Mouse (Mus musculus) heart, embryonic 11.5 days (tissue): ENCODE results near the gene Cish. TPM values are rescaled to one million over a fixed set of nuclear protein-coding genes. Genes with fewer than 3 reads are reported as not detected.

Source experiments
- ATAC-seq: fragments of 200-750 bp; cut with Nextera tagmentation; replicated peaks from 2 replicates; pipeline ENCODE4 v1.8.0; 2017; ENCODE audit warnings: moderate library complexity; ENCODE audit not compliant: insufficient number of reproducible peaks, low FRiP score, low TSS enrichment
- H3K27ac ChIP-seq: fragments of 300-500 bp; sonication (generic); 2 replicates; pipeline ENCODE4 v1.5.1; 2014; ENCODE audit warnings: mild to moderate bottlenecking, low read depth, low read length
- H3K27me3 ChIP-seq: fragments of 300-500 bp; sonication (generic); 2 replicates; pipeline ENCODE4 v1.6.1; 2014; ENCODE audit warnings: mild to moderate bottlenecking, low read length, mixed read lengths; ENCODE audit not compliant: control insufficient read depth, insufficient read depth
- H3K36me3 ChIP-seq: fragments of 300-500 bp; sonication (generic); 2 replicates; pipeline ENCODE4 v1.6.1; 2014; ENCODE audit warnings: mild to moderate bottlenecking, low read length, moderate library complexity, mixed read lengths; ENCODE audit not compliant: control insufficient read depth, insufficient read depth
- H3K4me1 ChIP-seq: fragments of 300-500 bp; sonication (generic); 2 replicates; pipeline ENCODE4 v1.6.1; 2014; ENCODE audit warnings: low read length; ENCODE audit not compliant: control insufficient read depth, insufficient read depth
- H3K4me2 ChIP-seq: fragments of 300-500 bp; sonication (generic); 2 replicates; pipeline ENCODE4 v1.6.1; 2014; ENCODE audit warnings: mild to moderate bottlenecking, moderate library complexity
- H3K4me3 ChIP-seq: fragments of 300-500 bp; sonication (generic); 2 replicates; pipeline ENCODE4 v1.5.1; 2014; ENCODE audit warnings: low read depth, low read length
- H3K9ac ChIP-seq: fragments of 300-500 bp; sonication (generic); 2 replicates; pipeline ENCODE4 v1.6.1; 2014; ENCODE audit warnings: mild to moderate bottlenecking, low read depth, low read length, moderate library complexity
- H3K9me3 ChIP-seq: fragments of 300-500 bp; sonication (generic); replicated peaks from 2 replicates; pipeline ENCODE4 v1.6.1; 2016; ENCODE audit warnings: low read length; ENCODE audit not compliant: control insufficient read depth
- WGBS: fragments of 180-500 bp; shearing (Covaris S2); extraction: QIAGEN DNeasy Blood & Tissue Kit; methylation state at CpG from one replicate; pipeline ENCODE4 v1.1.7; 2014; ENCODE audit not compliant: insufficient replicate concordance; 5-methylcytosine and 5-hydroxymethylcytosine counted together
- polyA plus RNA-seq: library from polyadenylated mRNA; unstranded; fragments of >200 nt; fragmentation: Nextera tagmentation; extraction: Ambion mirVana; gene quantifications from 2 replicates; pipeline ENCODE4 v1.2.1, GENCODE M21; 2014

The Cish gene
- polyA plus RNA-seq, 1 experiment from 2014 or later, result 7.7 TPM

GRCm38 (mm10) chr9:107324799-107325561, 29.2 kb downstream of the Cish start:
- Histone ChIP-seq H3K9ac (no peak overlapping the region), H3K4me1 (no peaks in the 10 kb centered on the region; the same call in 1 of the 2 replicates)
- ATAC-seq, result no peak

GRCm38 (mm10) chr9:107325904-107326303, 30.1 kb downstream of the Cish start:
- Histone ChIP-seq H3K36me3 (peaks cover 4% of the 10 kb centered on the region; the same call in 1 of the 2 replicates), H3K4me1 (no peaks in the 10 kb centered on the region; the same call in 1 of the 2 replicates), H3K4me3 (no peak overlapping the region), H3K4me2 (no peak overlapping the region), H3K27me3 (no peaks in the 10 kb centered on the region), H3K27ac (no peak overlapping the region), H3K9me3 (no peaks in the 10 kb centered on the region), H3K9ac (no peak overlapping the region)
- 76% methylated on average over 7 of the region's 7 CpGs for WGBS
- ATAC-seq, result no peak

More at GRCm38 (mm10) chr9:107324799-107325561, 29.2 kb downstream of the Cish start:
- Histone ChIP-seq H3K9me3 (no peaks in the 10 kb centered on the region), H3K27me3 (no peaks in the 10 kb centered on the region), H3K36me3 (peaks cover 4% of the 10 kb centered on the region; the same call in 1 of the 2 replicates), H3K27ac (no peak overlapping the region), H3K4me3 (no peak overlapping the region), H3K4me2 (no peak overlapping the region)
- WGBS, result 57% methylated on average over 4 of the region's 4 CpGs

- no peak overlapping the region for H3K4me3 ChIP-seq
- H3K27ac ChIP-seq, result no peak overlapping the region
- no peak overlapping the region for H3K4me2 ChIP-seq
- H3K4me1 ChIP-seq, result no peaks in the 10 kb centered on the region; the same call in 1 of the 2 replicates
- H3K36me3 ChIP-seq, result peaks cover 9% of the 10 kb centered on the region
- 81% methylated on average over 16 of the region's 16 CpGs for WGBS
- ATAC-seq, result no peak
- no peaks in the 10 kb centered on the region for H3K9me3 ChIP-seq
- no peak overlapping the region for H3K9ac ChIP-seq
- no peaks in the 10 kb centered on the region for H3K27me3 ChIP-seq
Observed at GRCm38 (mm10) chr9:107327879-107328620, 32.2 kb downstream of the Cish start.

GRCm38 (mm10) chr9:107330791-107331190, 35.0 kb downstream of the Cish start:
- H3K9ac ChIP-seq, result no peak overlapping the region
- no peaks in the 10 kb centered on the region for H3K9me3 ChIP-seq
- no peak overlapping the region for H3K4me3 ChIP-seq
- no peak for ATAC-seq
- H3K27ac ChIP-seq, result no peak overlapping the region
- H3K27me3 ChIP-seq, result no peaks in the 10 kb centered on the region
- WGBS, result 72% methylated on average over 6 of the region's 6 CpGs
- H3K4me1 ChIP-seq, result no peaks in the 10 kb centered on the region; the same call in 1 of the 2 replicates
- peaks cover 9% of the 10 kb centered on the region for H3K36me3 ChIP-seq
- H3K4me2 ChIP-seq, result no peak overlapping the region

GRCm38 (mm10) chr9:107333686-107334085, 37.9 kb downstream of the Cish start:
- ATAC-seq, result no peak
- Histone ChIP-seq H3K27ac (no peak overlapping the region), H3K4me2 (no peak overlapping the region), H3K36me3 (peaks cover 5% of the 10 kb centered on the region; the same call in 1 of the 2 replicates), H3K9me3 (no peaks in the 10 kb centered on the region), H3K4me1 (no peaks in the 10 kb centered on the region; the same call in 1 of the 2 replicates), H3K27me3 (no peaks in the 10 kb centered on the region), H3K4me3 (no peak overlapping the region), H3K9ac (no peak overlapping the region)
- WGBS, result 54% methylated on average over 2 of the region's 2 CpGs

GRCm38 (mm10) chr9:107334356-107334755, 38.5 kb downstream of the Cish start:
- WGBS, result 84% methylated on average over 6 of the region's 6 CpGs
- H3K4me1 ChIP-seq, result no peaks in the 10 kb centered on the region; the same call in 1 of the 2 replicates
- H3K4me3 ChIP-seq, result no peak overlapping the region
- H3K4me2 ChIP-seq, result no peak overlapping the region
- ATAC-seq, result no peak
- H3K27ac ChIP-seq, result no peak overlapping the region
- H3K9ac ChIP-seq, result no peak overlapping the region
- H3K9me3 ChIP-seq, result no peaks in the 10 kb centered on the region
- peaks cover 5% of the 10 kb centered on the region; the same call in 1 of the 2 replicates for H3K36me3 ChIP-seq
- H3K27me3 ChIP-seq, result no peaks in the 10 kb centered on the region

GRCm38 (mm10) chr9:107335046-107335445, 39.2 kb downstream of the Cish start:
- peaks cover 5% of the 10 kb centered on the region; the same call in 1 of the 2 replicates for H3K36me3 ChIP-seq
- no peaks in the 10 kb centered on the region for H3K9me3 ChIP-seq
- H3K4me2 ChIP-seq, result no peak overlapping the region
- H3K4me3 ChIP-seq, result no peak overlapping the region
- no peaks in the 10 kb centered on the region for H3K27me3 ChIP-seq
- H3K9ac ChIP-seq, result no peak overlapping the region
- H3K4me1 ChIP-seq, result no peaks in the 10 kb centered on the region; the same call in 1 of the 2 replicates
- 84% methylated on average over 5 of the region's 5 CpGs for WGBS
- no peak for ATAC-seq
- no peak overlapping the region for H3K27ac ChIP-seq

GRCm38 (mm10) chr9:107335909-107336308, 40.1 kb downstream of the Cish start:
- H3K27ac ChIP-seq, result no peak overlapping the region
- no peaks in the 10 kb centered on the region; the same call in 1 of the 2 replicates for H3K4me1 ChIP-seq
- ATAC-seq, result no peak
- H3K36me3 ChIP-seq, result peaks cover 5% of the 10 kb centered on the region; the same call in 1 of the 2 replicates
- no peak overlapping the region for H3K4me2 ChIP-seq
- H3K4me3 ChIP-seq, result no peak overlapping the region
- H3K9ac ChIP-seq, result no peak overlapping the region
- H3K9me3 ChIP-seq, result no peaks in the 10 kb centered on the region
- WGBS, result 10% methylated on average over 5 of the region's 5 CpGs
- peaks cover under 1% of the 10 kb centered on the region; the same call in 1 of the 2 replicates for H3K27me3 ChIP-seq
